Mouse (Mus musculus) small intestine, adult 2 months (tissue): Measurements from ENCODE around the gene Unc45a.

Experiments used
- CTCF ChIP-seq: fragments of 200-500 bp; IDR thresholded peaks from 2 replicates; pipeline ENCODE4 v1.5.1; 2012; ENCODE audit warnings: low read depth, mild to moderate bottlenecking, control low read depth, inconsistent platforms, low read length, moderate library complexity, mixed read lengths; ENCODE audit not compliant: insufficient replicate concordance, insufficient read length; ENCODE audit errors: extremely low read depth
- POLR2A ChIP-seq: fragments of 200-500 bp; IDR thresholded peaks from 2 replicates; pipeline ENCODE4 v1.6.1; 2012; ENCODE audit warnings: low read depth, mild to moderate bottlenecking, control low read depth, inconsistent platforms, low read length, moderate library complexity

GRCm38 (mm10) chr7:80283226-80283918, 57.4 kb downstream of the Unc45a start:
- TF ChIP-seq POLR2A (no peak), CTCF (no peak)
